Comparison of ENCODE assay signal across 11 mouse cellular contexts in genomic region chr8:125807905-125808310, GRCm38 (mm10).
DNase-seq lines count a peak whose midpoint lies in the region.
"Had no signal": no experiment of that assay in that cellular context is flagged by ENCODE, and none has a peak within 500 bp of the region (broad histone marks: within the 10 kb centered on the region; RNA-seq: fewer than 3 reads in every experiment).

No protein-coding gene starts in this region.

- DNase-seq in gastrocnemius, adult 8-10 months (ENCODE audit: low spot score in 2 of 2), result peak; percentile 3 to 29
- DNase-seq in gastrocnemius, postnatal 4 days (ENCODE audit: low spot score in 2 of 2), result no peak
- peak; percentile 20 for DNase-seq in retina, postnatal 1 day
- DNase-seq in retina, embryonic 14.5 days (ENCODE audit: low spot score), result no peak
- DNase-seq in cerebellum, postnatal 10 days, result peak; percentile 49 to 61
- no peak for DNase-seq in right cerebral cortex, adult 2 months (ENCODE audit: low spot score in 2 of 2)
- no peak for DNase-seq in urinary bladder, postnatal 36 days (ENCODE audit: low spot score in 2 of 2)
- DNase-seq: heart, postnatal 4 days; kidney, adult 11 months; layer of hippocampus, adult 9-11 months; thymus, adult 18-20 months had no signal

Comparison
In these comparisons a context has a peak if more than half of its experiments do, and no peak if none do; other contexts are left out.
1. DNase-seq: peak in gastrocnemius, adult 8-10 months (2 of 2), retina, postnatal 1 day (single experiment) and cerebellum, postnatal 10 days (2 of 2); none in gastrocnemius, postnatal 4 days (0 of 2), retina, embryonic 14.5 days (single experiment), right cerebral cortex, adult 2 months (0 of 2) and urinary bladder, postnatal 36 days (0 of 2).